Mouse (Mus musculus) embryonic fibroblast, embryonic 13.5 days (primary cell): Measurements from ENCODE around the gene Ndufab1. TPM values are rescaled to one million over a fixed set of nuclear protein-coding genes. Genes with fewer than 3 reads are reported as not detected.

Experiments used
- H3K27ac ChIP-seq: 2 replicates; pipeline ENCODE4 v1.5.1; 2012; ENCODE audit warnings: low read length, control low read depth, inconsistent platforms; ENCODE audit not compliant: insufficient read depth
- H3K4me1 ChIP-seq: 2 replicates; pipeline ENCODE4 v1.6.1; 2011; ENCODE audit warnings: low read length; ENCODE audit not compliant: control insufficient read depth, insufficient read depth
- H3K4me3 ChIP-seq: 2 replicates; pipeline ENCODE4 v1.5.1; 2011; ENCODE audit warnings: mild to moderate bottlenecking, control low read depth, low read length; ENCODE audit not compliant: insufficient read depth
- CTCF ChIP-seq: IDR thresholded peaks from 2 replicates; pipeline ENCODE4 v1.5.1; 2011; ENCODE audit warnings: mild to moderate bottlenecking, control low read depth, low read length, moderate library complexity, borderline replicate concordance; ENCODE audit not compliant: insufficient read depth
- POLR2A ChIP-seq: IDR thresholded peaks from 2 replicates; pipeline ENCODE4 v1.6.1; 2011; ENCODE audit warnings: low read depth, mild to moderate bottlenecking, control low read depth, low read length, moderate library complexity
- polyA plus RNA-seq: library from polyadenylated mRNA; stranded (reverse); fragments of >200 nt; gene quantifications from 2 replicates; pipeline ENCODE4 v1.2.4, GENCODE M21; 2011; ENCODE audit warnings: low read depth; ENCODE audit not compliant: missing spikeins, insufficient read length

Ndufab1 gene
- polyA plus RNA-seq, 1 experiment = 149 TPM

- H3K4me3 ChIP-seq = peak overlapping the region; percentile 99
- H3K4me1 ChIP-seq = peaks cover 9% of the 10 kb centered on the region
- H3K27ac ChIP-seq = peak overlapping the region; percentile 91
- TF ChIP-seq POLR2A (no peak), CTCF (no peak)
These were observed 33.9 kb downstream of the Ndufab1 start for GRCm38 (mm10) chr7:122067517-122068381.

- Histone ChIP-seq H3K27ac (peak within 1 kb of the TSS; percentile 91), H3K4me3 (peak within 1 kb of the TSS; percentile 99), H3K4me1 (peaks cover 9% of the 10 kb centered on the region)
- TF ChIP-seq POLR2A = peak; percentile 74
- TF ChIP-seq CTCF = no peak
These were observed 34.7 kb downstream of the Ndufab1 start, which contains the start of the genes Ubfd1 and Ears2 for GRCm38 (mm10) chr7:122066945-122067516. TSS of gene Ubfd1 (plus strand) at chr7:122067175. TSS of gene Ears2 (minus strand) at chr7:122067263.

- Histone ChIP-seq H3K4me1 (peaks cover 9% of the 10 kb centered on the region), H3K4me3 (peak overlapping the region; percentile 93), H3K27ac (peak overlapping the region; percentile 91)
- TF ChIP-seq POLR2A = peak; percentile 49
- no peak for TF ChIP-seq CTCF
These were observed 35.4 kb downstream of the Ndufab1 start for GRCm38 (mm10) chr7:122066102-122066944.

- Histone ChIP-seq H3K4me1 (peaks cover 9% of the 10 kb centered on the region), H3K27ac (no peak overlapping the region), H3K4me3 (peak overlapping the region; percentile 93; the same call in 1 of the 2 replicates)
- TF ChIP-seq CTCF (no peak), POLR2A (no peak)
These were observed 36.0 kb downstream of the Ndufab1 start for GRCm38 (mm10) chr7:122065656-122066055.

- no peak overlapping the region for H3K27ac ChIP-seq
- H3K4me1 ChIP-seq = no peaks in the 10 kb centered on the region
- no peak overlapping the region for H3K4me3 ChIP-seq
- TF ChIP-seq POLR2A (no peak), CTCF (no peak)
These were observed 45.1 kb downstream of the Ndufab1 start for GRCm38 (mm10) chr7:122056633-122057032.

- no peak overlapping the region for H3K27ac ChIP-seq
- H3K4me1 ChIP-seq = no peaks in the 10 kb centered on the region
- no peak overlapping the region for H3K4me3 ChIP-seq
- TF ChIP-seq CTCF (no peak), POLR2A (no peak)
These were observed 50.9 kb downstream of the Ndufab1 start for GRCm38 (mm10) chr7:122050834-122051233.

- TF ChIP-seq POLR2A (no peak), CTCF (no peak)
- H3K27ac ChIP-seq = no peak overlapping the region
- H3K4me1 ChIP-seq = no peaks in the 10 kb centered on the region
- no peak overlapping the region for H3K4me3 ChIP-seq
These were observed 53.5 kb downstream of the Ndufab1 start for GRCm38 (mm10) chr7:122048191-122048590.

- Histone ChIP-seq H3K4me1 (no peaks in the 10 kb centered on the region), H3K4me3 (no peak overlapping the region), H3K27ac (no peak overlapping the region)
- TF ChIP-seq CTCF = no peak
- TF ChIP-seq POLR2A = no peak
These were observed 54.9 kb downstream of the Ndufab1 start for GRCm38 (mm10) chr7:122046813-122047212.

GRCm38 (mm10) chr7:122045711-122046110, 56.0 kb downstream of the Ndufab1 start:
- TF ChIP-seq CTCF (no peak), POLR2A (no peak)
- no peak overlapping the region for H3K27ac ChIP-seq
- no peak overlapping the region for H3K4me3 ChIP-seq
- H3K4me1 ChIP-seq = no peaks in the 10 kb centered on the region
